Mouse (Mus musculus): ENCODE measurements around the gene Kcna1. TPM values are rescaled to one million over a fixed set of nuclear protein-coding genes. Genes with fewer than 3 reads are reported as not detected.

Gene Kcna1
- polyA plus RNA-seq, 1 experiment from 2014 or later: 4.9 TPM

GRCm38 (mm10) chr6:126609193-126609947, 36.8 kb downstream of the Kcna1 start:
- Histone ChIP-seq H3K9me3 (ENCODE audit: control insufficient read depth, low read length) (no peaks in the 10 kb centered on the region), H3K9ac (replicated peaks; ENCODE audit: low read depth, low read length) (no peak overlapping the region), H3K27ac (ENCODE audit: low read length) (no peak overlapping the region), H3K4me2 (ENCODE audit: low read length) (no peak overlapping the region), H3K36me3 (ENCODE audit: control insufficient read depth, insufficient read depth) (no peaks in the 10 kb centered on the region), H3K27me3 (replicated peaks; ENCODE audit: control insufficient read depth, insufficient read depth, low read length) (no peaks in the 10 kb centered on the region), H3K4me3 (replicated peaks; ENCODE audit: low read length) (no peak overlapping the region), H3K4me1 (replicated peaks; ENCODE audit: control insufficient read depth, insufficient read depth, low read length) (0 out of 2 replicates have a peak, but pooled peaks cover 2% of the 10 kb centered on the region)
- 64% methylated on average over 17 of the region's 17 CpGs for WGBS
- ATAC-seq: no peak

DNA sequence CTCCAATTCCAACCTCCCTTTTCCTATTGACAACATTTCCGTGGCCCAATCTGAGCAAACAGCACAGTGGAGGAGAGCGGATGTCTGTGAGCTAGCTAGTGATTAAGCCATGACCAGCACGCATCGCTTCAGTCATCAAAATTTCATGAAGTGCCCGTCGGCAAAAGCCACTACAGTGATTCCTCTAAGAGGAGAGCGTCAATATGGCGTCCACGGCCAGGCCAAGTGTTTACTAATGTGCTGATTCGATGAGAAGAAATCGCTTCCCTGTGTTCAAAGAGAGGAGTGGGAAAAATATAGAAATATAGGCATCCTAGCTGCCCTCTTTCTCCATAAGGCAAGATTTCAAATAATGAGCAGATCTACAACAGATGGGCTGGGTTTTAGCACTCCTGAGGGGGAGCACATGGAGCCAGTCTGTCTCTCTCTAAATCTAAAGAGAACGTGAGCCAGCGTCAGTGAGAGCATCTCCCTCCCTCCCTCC, 44.3 kb downstream of the Kcna1 start:
- H3K27me3 ChIP-seq (replicated peaks; ENCODE audit: control insufficient read depth, insufficient read depth, low read length): no peaks in the 10 kb centered on the region
- peak overlapping the region; percentile 79 for H3K27ac ChIP-seq (ENCODE audit: low read length)
- no peak overlapping the region for H3K9ac ChIP-seq (replicated peaks; ENCODE audit: low read depth, low read length)
- no peak overlapping the region for H3K4me3 ChIP-seq (replicated peaks; ENCODE audit: low read length)
- WGBS: 67% methylated on average over 13 of the region's 13 CpGs
- no peaks in the 10 kb centered on the region for H3K9me3 ChIP-seq (ENCODE audit: control insufficient read depth, low read length)
- H3K36me3 ChIP-seq (ENCODE audit: control insufficient read depth, insufficient read depth): no peaks in the 10 kb centered on the region
- no peak overlapping the region for H3K4me2 ChIP-seq (ENCODE audit: low read length)
- H3K4me1 ChIP-seq (replicated peaks; ENCODE audit: control insufficient read depth, insufficient read depth, low read length): peaks cover 7% of the 10 kb centered on the region; the same call in 1 of the 2 replicates
- ATAC-seq: peak; percentile 90

DNA sequence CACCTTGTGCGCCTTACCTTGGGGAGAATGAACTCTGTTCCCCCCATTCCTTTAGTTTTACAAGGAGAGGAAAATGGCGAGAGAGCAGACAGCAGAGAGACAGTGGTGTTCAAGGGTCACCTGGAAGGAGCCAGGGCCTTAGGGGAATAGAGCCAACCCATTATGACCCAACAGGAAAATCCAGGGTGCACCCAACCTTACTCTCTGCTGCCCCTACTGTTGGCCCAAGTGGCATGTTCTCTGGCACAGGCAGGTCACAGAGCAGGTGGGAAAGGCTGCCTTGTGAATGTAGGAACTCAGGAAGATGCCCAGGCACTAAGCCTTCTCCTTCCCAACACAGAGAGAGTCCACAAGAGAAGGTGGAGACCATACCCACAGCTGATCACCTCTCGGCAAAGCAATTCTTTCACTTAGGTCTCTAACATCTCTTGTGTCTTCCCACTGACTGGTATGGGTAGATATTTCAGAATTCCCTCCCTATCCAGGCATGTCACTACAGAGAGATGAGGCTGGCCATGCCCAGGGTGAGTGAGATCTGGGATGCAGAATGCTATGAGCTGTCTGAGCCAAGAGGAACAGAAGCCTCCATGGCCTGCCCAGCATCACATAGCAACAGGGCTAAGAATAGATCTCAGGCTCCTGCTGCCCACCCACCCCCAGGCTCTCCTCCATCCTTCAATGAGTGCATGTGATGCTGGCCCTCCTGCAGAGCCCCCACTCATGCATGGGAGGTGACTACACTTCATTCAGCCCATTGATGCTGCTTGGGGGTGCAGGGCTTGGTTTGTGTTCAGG, 46.8 kb downstream of the Kcna1 start:
- Histone ChIP-seq H3K27me3 (replicated peaks; ENCODE audit: control insufficient read depth, insufficient read depth, low read length) (no peaks in the 10 kb centered on the region), H3K36me3 (ENCODE audit: control insufficient read depth, insufficient read depth) (no peaks in the 10 kb centered on the region), H3K27ac (ENCODE audit: low read length) (no peak overlapping the region), H3K9me3 (ENCODE audit: control insufficient read depth, low read length) (no peaks in the 10 kb centered on the region), H3K4me1 (replicated peaks; ENCODE audit: control insufficient read depth, insufficient read depth, low read length) (peaks cover 17% of the 10 kb centered on the region), H3K4me3 (replicated peaks; ENCODE audit: low read length) (no peak overlapping the region), H3K9ac (replicated peaks; ENCODE audit: low read depth, low read length) (no peak overlapping the region), H3K4me2 (ENCODE audit: low read length) (no peak overlapping the region)
- ATAC-seq: no peak
- WGBS: 78% methylated on average over 3 of the region's 3 CpGs

DNA sequence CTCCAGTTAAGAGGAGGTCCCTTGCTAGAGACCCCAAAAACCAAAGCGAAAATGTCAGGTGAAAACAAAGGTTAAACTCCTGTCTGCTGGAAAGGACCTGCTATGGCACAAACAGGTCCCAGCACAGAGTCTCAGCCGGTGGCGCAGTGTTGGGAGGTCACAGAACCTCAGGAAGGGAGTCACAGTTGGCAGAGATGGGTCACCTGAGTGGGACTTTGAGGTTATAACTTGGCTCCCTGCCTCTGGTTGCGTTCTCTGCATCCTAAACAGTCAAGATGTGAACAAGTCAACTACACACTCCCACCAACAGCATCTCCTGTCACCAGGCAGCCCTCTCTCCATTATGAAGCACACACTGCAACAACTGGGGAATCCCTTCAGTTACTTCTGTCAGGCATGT, 48.4 kb downstream of the Kcna1 start:
- no peak overlapping the region for H3K27ac ChIP-seq (ENCODE audit: low read length)
- peaks cover 21% of the 10 kb centered on the region for H3K4me1 ChIP-seq (replicated peaks; ENCODE audit: control insufficient read depth, insufficient read depth, low read length)
- WGBS: 94% methylated on average over 4 of the region's 4 CpGs
- no peak for ATAC-seq
- no peak overlapping the region for H3K4me2 ChIP-seq (ENCODE audit: low read length)
- no peak overlapping the region for H3K4me3 ChIP-seq (replicated peaks; ENCODE audit: low read length)
- no peak overlapping the region for H3K9ac ChIP-seq (replicated peaks; ENCODE audit: low read depth, low read length)
- H3K27me3 ChIP-seq (replicated peaks; ENCODE audit: control insufficient read depth, insufficient read depth, low read length): no peaks in the 10 kb centered on the region
- no peaks in the 10 kb centered on the region for H3K9me3 ChIP-seq (ENCODE audit: control insufficient read depth, low read length)
- no peaks in the 10 kb centered on the region for H3K36me3 ChIP-seq (ENCODE audit: control insufficient read depth, insufficient read depth)

DNA sequence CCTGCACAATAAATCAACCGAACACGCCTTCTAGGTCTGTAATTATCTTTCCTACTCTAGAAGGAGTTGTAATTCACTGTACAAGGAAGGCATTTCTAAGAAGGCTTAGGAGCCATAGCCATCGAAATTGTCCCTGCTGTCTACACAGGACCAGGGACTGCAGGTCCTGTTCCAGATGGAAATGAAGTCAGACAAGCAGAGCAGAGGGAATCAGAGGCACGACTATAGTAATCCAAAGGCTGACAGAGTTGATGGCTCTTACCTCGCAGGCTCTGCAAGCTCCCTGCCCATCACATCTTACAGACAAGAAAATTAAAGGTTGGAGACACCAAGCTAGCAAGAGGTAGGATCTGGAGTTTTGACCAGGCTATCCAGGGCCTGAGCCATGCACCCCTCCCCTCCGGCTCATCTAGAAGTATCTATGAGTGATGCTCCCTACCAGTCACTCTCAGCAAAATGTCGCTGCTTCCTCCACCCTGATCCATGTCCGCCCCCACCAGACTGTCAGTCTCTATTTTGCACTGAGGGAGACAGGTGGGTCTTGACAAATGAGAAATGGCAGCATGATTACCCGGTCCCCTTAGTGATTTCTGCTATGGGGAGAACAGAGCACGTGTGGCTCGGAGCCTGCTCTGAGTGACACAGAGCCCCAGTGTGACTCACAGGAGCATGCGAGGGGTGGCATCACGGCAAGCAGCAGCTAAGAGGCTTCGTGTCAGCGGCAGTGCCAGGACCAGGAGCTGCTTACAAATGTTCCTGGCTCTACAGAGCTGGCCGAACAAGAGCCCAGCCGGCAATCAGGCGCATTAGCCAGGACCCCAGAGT, 50.2 kb downstream of the Kcna1 start:
- WGBS: 74% methylated on average over 18 of the region's 18 CpGs
- H3K4me3 ChIP-seq (replicated peaks; ENCODE audit: low read length): no peak overlapping the region
- no peaks in the 10 kb centered on the region for H3K27me3 ChIP-seq (replicated peaks; ENCODE audit: control insufficient read depth, insufficient read depth, low read length)
- peak; percentile 56; the same call in 1 of the 2 replicates for ATAC-seq
- H3K4me1 ChIP-seq (replicated peaks; ENCODE audit: control insufficient read depth, insufficient read depth, low read length): peaks cover 16% of the 10 kb centered on the region
- H3K9ac ChIP-seq (replicated peaks; ENCODE audit: low read depth, low read length): no peak overlapping the region
- H3K9me3 ChIP-seq (ENCODE audit: control insufficient read depth, low read length): no peaks in the 10 kb centered on the region
- H3K27ac ChIP-seq (ENCODE audit: low read length): no peak overlapping the region; the same call in 1 of the 2 replicates
- H3K4me2 ChIP-seq (ENCODE audit: low read length): no peak overlapping the region
- no peaks in the 10 kb centered on the region for H3K36me3 ChIP-seq (ENCODE audit: control insufficient read depth, insufficient read depth)

DNA sequence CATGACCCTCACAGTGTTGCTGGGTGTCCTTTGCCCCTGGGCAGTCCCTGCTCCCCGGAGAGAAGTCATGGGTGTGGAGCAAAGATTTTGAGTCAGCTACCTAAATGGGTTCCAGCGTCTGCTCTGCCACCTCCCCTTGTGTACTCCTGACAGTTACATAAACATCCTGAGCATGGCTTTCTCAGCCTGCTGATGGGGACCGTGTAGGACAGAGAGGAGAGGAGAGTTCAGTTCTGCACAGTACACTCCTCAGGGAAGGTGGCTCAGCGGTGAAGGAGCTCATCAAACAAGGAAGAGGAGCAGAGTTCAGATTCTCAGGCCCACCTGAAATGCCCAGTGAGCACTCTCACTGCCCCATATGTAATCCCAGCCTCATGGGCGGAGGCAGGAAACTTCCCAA, 51.1 kb downstream of the Kcna1 start:
- Histone ChIP-seq H3K27ac (ENCODE audit: low read length) (peak overlapping the region; percentile 79; the same call in 1 of the 2 replicates), H3K4me3 (replicated peaks; ENCODE audit: low read length) (no peak overlapping the region), H3K36me3 (ENCODE audit: control insufficient read depth, insufficient read depth) (no peaks in the 10 kb centered on the region), H3K4me2 (ENCODE audit: low read length) (no peak overlapping the region), H3K27me3 (replicated peaks; ENCODE audit: control insufficient read depth, insufficient read depth, low read length) (no peaks in the 10 kb centered on the region), H3K4me1 (replicated peaks; ENCODE audit: control insufficient read depth, insufficient read depth, low read length) (peaks cover 16% of the 10 kb centered on the region), H3K9me3 (ENCODE audit: control insufficient read depth, low read length) (no peaks in the 10 kb centered on the region), H3K9ac (replicated peaks; ENCODE audit: low read depth, low read length) (no peak overlapping the region)
- ATAC-seq: no peak
- 26% methylated on average over 5 of the region's 5 CpGs for WGBS

GRCm38 (mm10) chr6:126594365-126594764, 51.8 kb downstream of the Kcna1 start:
- peaks cover 16% of the 10 kb centered on the region for H3K4me1 ChIP-seq (replicated peaks; ENCODE audit: control insufficient read depth, insufficient read depth, low read length)
- no peaks in the 10 kb centered on the region for H3K36me3 ChIP-seq (ENCODE audit: control insufficient read depth, insufficient read depth)
- no peaks in the 10 kb centered on the region for H3K9me3 ChIP-seq (ENCODE audit: control insufficient read depth, low read length)
- no peaks in the 10 kb centered on the region for H3K27me3 ChIP-seq (replicated peaks; ENCODE audit: control insufficient read depth, insufficient read depth, low read length)
- ATAC-seq: peak; percentile 75
- peak overlapping the region; percentile 79 for H3K27ac ChIP-seq (ENCODE audit: low read length)
- no peak overlapping the region for H3K4me3 ChIP-seq (replicated peaks; ENCODE audit: low read length)
- no peak overlapping the region for H3K9ac ChIP-seq (replicated peaks; ENCODE audit: low read depth, low read length)
- no peak overlapping the region for H3K4me2 ChIP-seq (ENCODE audit: low read length)
- WGBS: 38% methylated on average over 8 of the region's 8 CpGs

- Histone ChIP-seq H3K36me3 (ENCODE audit: control insufficient read depth, insufficient read depth) (no peaks in the 10 kb centered on the region), H3K4me3 (replicated peaks; ENCODE audit: low read length) (no peak overlapping the region), H3K27me3 (replicated peaks; ENCODE audit: control insufficient read depth, insufficient read depth, low read length) (no peaks in the 10 kb centered on the region), H3K27ac (ENCODE audit: low read length) (peak overlapping the region; percentile 61), H3K4me2 (ENCODE audit: low read length) (no peak overlapping the region), H3K9ac (replicated peaks; ENCODE audit: low read depth, low read length) (no peak overlapping the region), H3K4me1 (replicated peaks; ENCODE audit: control insufficient read depth, insufficient read depth, low read length) (peaks cover 16% of the 10 kb centered on the region), H3K9me3 (ENCODE audit: control insufficient read depth, low read length) (no peaks in the 10 kb centered on the region)
- WGBS: 80% methylated on average over 4 of the region's 4 CpGs
- ATAC-seq: no peak
Observed at GRCm38 (mm10) chr6:126593336-126593735, 52.8 kb downstream of the Kcna1 start.
